Mouse (Mus musculus) testis, adult 2 months (tissue): ENCODE results near the gene Smim13.

Source experiments
- CTCF ChIP-seq: fragments of 200-500 bp; IDR thresholded peaks from 2 replicates; pipeline ENCODE4 v1.5.1; 2012; ENCODE audit warnings: low read depth, mild to moderate bottlenecking, inconsistent platforms, low read length, moderate library complexity; ENCODE audit not compliant: control insufficient read depth, insufficient read depth, insufficient replicate concordance
- POLR2A ChIP-seq: fragments of 200-500 bp; IDR thresholded peaks from 2 replicates; pipeline ENCODE4 v1.6.1; 2012; ENCODE audit warnings: low read depth, mild to moderate bottlenecking, inconsistent platforms, low read length, moderate library complexity; ENCODE audit not compliant: control insufficient read depth

DNA sequence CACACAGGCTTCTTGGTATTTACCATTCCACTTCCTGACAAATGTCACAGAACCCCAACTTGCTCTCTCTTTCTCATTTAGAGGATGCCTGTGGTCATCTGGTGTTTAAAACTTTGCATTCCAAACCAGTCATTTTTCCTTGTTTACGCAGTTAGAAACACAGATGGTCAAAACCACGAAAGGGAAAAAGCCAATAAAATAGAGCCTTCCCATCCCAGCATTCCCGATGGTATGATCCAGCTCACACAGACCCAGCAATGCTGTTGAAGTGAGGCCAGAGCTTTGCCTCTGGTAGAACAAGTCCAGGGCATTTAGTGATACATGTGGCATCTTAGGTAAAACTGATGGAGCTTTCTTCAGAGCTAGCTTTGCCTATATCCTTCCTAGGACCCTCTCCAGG, 71.8 kb downstream of the Smim13 start:
- TF ChIP-seq POLR2A (no peak), CTCF (no peak)
